Mouse (Mus musculus) forebrain, embryonic 16.5 days (tissue): ENCODE results near the gene Slc23a2. TPM values are rescaled to one million over a fixed set of nuclear protein-coding genes. Genes with fewer than 3 reads are reported as not detected.

Experiments
- ATAC-seq: fragments of 200-750 bp; cut with Nextera tagmentation; 2 replicates; pipeline ENCODE4 v1.8.0; 2017; ENCODE audit warnings: mild to moderate bottlenecking, moderate library complexity
- H3K27ac ChIP-seq: fragments of 300-500 bp; sonication (generic); 2 replicates; pipeline ENCODE4 v1.5.1; 2014; ENCODE audit warnings: low read length, control low read depth
- H3K27me3 ChIP-seq: fragments of 300-500 bp; sonication (generic); replicated peaks from 2 replicates; pipeline ENCODE4 v1.6.1; 2014; ENCODE audit warnings: low read length; ENCODE audit not compliant: control insufficient read depth, insufficient read depth
- H3K36me3 ChIP-seq: fragments of 300-500 bp; sonication (generic); 2 replicates; pipeline ENCODE4 v1.6.1; 2014; ENCODE audit not compliant: control insufficient read depth, insufficient read depth
- H3K4me1 ChIP-seq: fragments of 300-500 bp; sonication (generic); replicated peaks from 2 replicates; pipeline ENCODE4 v1.6.1; 2014; ENCODE audit warnings: low read length; ENCODE audit not compliant: control insufficient read depth, insufficient read depth
- H3K4me2 ChIP-seq: fragments of 300-500 bp; sonication (generic); 2 replicates; pipeline ENCODE4 v1.6.1; 2014; ENCODE audit warnings: mild to moderate bottlenecking, low read length, control low read depth
- H3K4me3 ChIP-seq: fragments of 300-500 bp; sonication (generic); replicated peaks from 2 replicates; pipeline ENCODE4 v1.5.1; 2014; ENCODE audit warnings: mild to moderate bottlenecking, low read length, control low read depth
- H3K9ac ChIP-seq: fragments of 300-500 bp; sonication (generic); replicated peaks from 2 replicates; pipeline ENCODE4 v1.6.1; 2014; ENCODE audit warnings: low read depth, low read length, control low read depth
- H3K9me3 ChIP-seq: fragments of 300-500 bp; sonication (generic); 2 replicates; pipeline ENCODE4 v1.6.1; 2016; ENCODE audit warnings: low read length; ENCODE audit not compliant: control insufficient read depth
- WGBS: fragments of 180-500 bp; shearing (Covaris S2); extraction: QIAGEN DNeasy Blood & Tissue Kit; methylation state at CpG from one replicate; pipeline ENCODE4 v1.1.7; 2014; 5-methylcytosine and 5-hydroxymethylcytosine counted together
- polyA plus RNA-seq: library from polyadenylated mRNA; unstranded; fragments of >200 nt; fragmentation: Nextera tagmentation; extraction: Ambion mirVana; gene quantifications from 2 replicates; pipeline ENCODE4 v1.2.1, GENCODE M21; 2015

The Slc23a2 gene
- polyA plus RNA-seq, 1 experiment from 2014 or later, result 32.7 TPM

GRCm38 (mm10) chr2:132073052-132073451 is 71.9 kb downstream of the Slc23a2 start:
- Histone ChIP-seq H3K36me3 (peaks cover 24% of the 10 kb centered on the region), H3K9ac (no peak overlapping the region), H3K4me2 (no peak overlapping the region), H3K9me3 (no peaks in the 10 kb centered on the region), H3K4me3 (no peak overlapping the region), H3K27me3 (no peaks in the 10 kb centered on the region), H3K27ac (no peak overlapping the region), H3K4me1 (no peaks in the 10 kb centered on the region)
- no peak for ATAC-seq
- 79% methylated on average over 3 of the region's 3 CpGs for WGBS

GRCm38 (mm10) chr2:132069985-132070735 is 74.7 kb downstream of the Slc23a2 start:
- Histone ChIP-seq H3K4me2 (no peak overlapping the region), H3K4me1 (no peaks in the 10 kb centered on the region), H3K9me3 (no peaks in the 10 kb centered on the region), H3K9ac (no peak overlapping the region), H3K27ac (no peak overlapping the region), H3K4me3 (no peak overlapping the region), H3K27me3 (no peaks in the 10 kb centered on the region), H3K36me3 (peaks cover 21% of the 10 kb centered on the region)
- 93% methylated on average over 10 of the region's 10 CpGs for WGBS
- ATAC-seq, result no peak

GRCm38 (mm10) chr2:132064185-132064831 is 80.6 kb downstream of the Slc23a2 start:
- no peak overlapping the region for H3K4me2 ChIP-seq
- H3K36me3 ChIP-seq, result peaks cover 4% of the 10 kb centered on the region; the same call in 1 of the 2 replicates
- H3K9me3 ChIP-seq, result no peaks in the 10 kb centered on the region
- WGBS, result 76% methylated on average over 11 of the region's 11 CpGs
- H3K27ac ChIP-seq, result no peak overlapping the region
- no peak overlapping the region for H3K4me3 ChIP-seq
- H3K9ac ChIP-seq, result no peak overlapping the region
- no peaks in the 10 kb centered on the region for H3K27me3 ChIP-seq
- no peaks in the 10 kb centered on the region for H3K4me1 ChIP-seq
- ATAC-seq, result no peak

GRCm38 (mm10) chr2:132063776-132064175 is 81.1 kb downstream of the Slc23a2 start:
- Histone ChIP-seq H3K36me3 (peaks cover 4% of the 10 kb centered on the region; the same call in 1 of the 2 replicates), H3K4me1 (no peaks in the 10 kb centered on the region), H3K9me3 (no peaks in the 10 kb centered on the region), H3K27ac (no peak overlapping the region), H3K4me3 (no peak overlapping the region), H3K27me3 (no peaks in the 10 kb centered on the region), H3K9ac (no peak overlapping the region), H3K4me2 (no peak overlapping the region)
- no peak for ATAC-seq
- 94% methylated on average over 3 of the region's 3 CpGs for WGBS

GRCm38 (mm10) chr2:132061884-132062283 is 83.0 kb downstream of the Slc23a2 start:
- H3K4me1 ChIP-seq, result no peaks in the 10 kb centered on the region
- H3K4me2 ChIP-seq, result no peak overlapping the region
- no peaks in the 10 kb centered on the region for H3K9me3 ChIP-seq
- peaks cover 15% of the 10 kb centered on the region for H3K36me3 ChIP-seq
- no peak for ATAC-seq
- no peak overlapping the region for H3K9ac ChIP-seq
- H3K4me3 ChIP-seq, result no peak overlapping the region
- H3K27me3 ChIP-seq, result no peaks in the 10 kb centered on the region
- WGBS, result 97% methylated on average over 11 of the region's 11 CpGs
- no peak overlapping the region for H3K27ac ChIP-seq

GRCm38 (mm10) chr2:132059919-132060318 is 85.0 kb downstream of the Slc23a2 start:
- Histone ChIP-seq H3K4me2 (no peak overlapping the region), H3K27ac (no peak overlapping the region), H3K4me3 (no peak overlapping the region), H3K9me3 (no peaks in the 10 kb centered on the region), H3K36me3 (peaks cover 23% of the 10 kb centered on the region), H3K9ac (no peak overlapping the region), H3K27me3 (no peaks in the 10 kb centered on the region), H3K4me1 (no peaks in the 10 kb centered on the region)
- no peak for ATAC-seq
- WGBS, result 88% methylated on average over 8 of the region's 8 CpGs

- Histone ChIP-seq H3K9me3 (no peaks in the 10 kb centered on the region), H3K9ac (no peak overlapping the region), H3K4me3 (no peak overlapping the region), H3K27ac (no peak overlapping the region), H3K4me2 (no peak overlapping the region), H3K36me3 (peaks cover 24% of the 10 kb centered on the region), H3K4me1 (no peaks in the 10 kb centered on the region), H3K27me3 (no peaks in the 10 kb centered on the region)
- WGBS, result 91% methylated on average over 8 of the region's 8 CpGs
- no peak for ATAC-seq
Observed at GRCm38 (mm10) chr2:132055349-132055753, 89.6 kb downstream of the Slc23a2 start.

- Histone ChIP-seq H3K9ac (no peak overlapping the region), H3K27ac (no peak overlapping the region), H3K4me2 (no peak overlapping the region), H3K9me3 (no peaks in the 10 kb centered on the region), H3K36me3 (peaks cover 23% of the 10 kb centered on the region), H3K4me1 (no peaks in the 10 kb centered on the region), H3K27me3 (no peaks in the 10 kb centered on the region), H3K4me3 (no peak overlapping the region)
- no peak for ATAC-seq
- 94% methylated on average over 4 of the region's 4 CpGs for WGBS
Observed at GRCm38 (mm10) chr2:132053824-132054223, 91.1 kb downstream of the Slc23a2 start.

GRCm38 (mm10) chr2:132051798-132052197 is 93.1 kb downstream of the Slc23a2 start:
- Histone ChIP-seq H3K4me3 (no peak overlapping the region), H3K27me3 (no peaks in the 10 kb centered on the region), H3K36me3 (peaks cover 11% of the 10 kb centered on the region; the same call in 1 of the 2 replicates), H3K27ac (no peak overlapping the region), H3K4me1 (no peaks in the 10 kb centered on the region), H3K9me3 (no peaks in the 10 kb centered on the region), H3K9ac (no peak overlapping the region), H3K4me2 (no peak overlapping the region)
- 89% methylated on average over 5 of the region's 5 CpGs for WGBS
- no peak for ATAC-seq
